Comparison of ENCODE assay signal across 7 mouse cellular contexts in genomic region chr15:102105764-102106730, GRCm38 (mm10). TPM values are rescaled to one million over a fixed set of nuclear protein-coding genes. Genes with fewer than 3 reads are reported as not detected.
DNase-seq lines count a peak whose midpoint lies in the region; ATAC-seq and TF ChIP-seq lines count a peak whose summit lies in the region.

No protein-coding gene starts in this region.

- peak overlapping the region; percentile 31 for H3K4me3 ChIP-seq in hindbrain, embryonic 13.5 days
- peak overlapping the region; percentile 13; the same call in 1 of the 2 replicates for H3K4me3 ChIP-seq in liver, embryonic 11.5 days (ENCODE audit: low read depth, low read length)
- no peak overlapping the region for H3K4me3 ChIP-seq in stomach, postnatal 0 days (ENCODE audit: low read depth, low read length)

- peak; percentile 44 to 50 for DNase-seq in spleen, postnatal 36 days (ENCODE audit: low spot score in 2 of 2)
- DNase-seq in spleen, adult 12 weeks (ENCODE audit: low spot score): no peak
- DNase-seq in embryo, embryonic 11 days: peak; percentile 41
- DNase-seq in liver, embryonic 11.5 days (ENCODE audit: low spot score): no peak
- DNase-seq in stomach, postnatal 0 days (ENCODE audit: low spot score): peak; percentile 53
- no peak for DNase-seq in layer of hippocampus, adult 9-10 months (ENCODE audit: low spot score)

- no peak for ATAC-seq in hindbrain, embryonic 13.5 days (ENCODE audit: low FRiP score)
- no peak for ATAC-seq in liver, embryonic 11.5 days (replicated peaks; ENCODE audit: low FRiP score)
- ATAC-seq in stomach, postnatal 0 days (ENCODE audit: low FRiP score, low TSS enrichment): no peak

- H3K4me2 ChIP-seq in hindbrain, embryonic 13.5 days: peak overlapping the region; percentile 52
- peak overlapping the region; percentile 59 for H3K4me2 ChIP-seq in liver, embryonic 11.5 days
- no peak overlapping the region; the same call in 1 of the 2 replicates for H3K4me2 ChIP-seq in stomach, postnatal 0 days (replicated peaks; ENCODE audit: low read depth)

- peaks cover 70% of the 10 kb centered on the region for H3K4me1 ChIP-seq in hindbrain, embryonic 13.5 days (replicated peaks)
- peaks cover 50% of the 10 kb centered on the region for H3K4me1 ChIP-seq in liver, embryonic 11.5 days (replicated peaks; ENCODE audit: control insufficient read depth, insufficient read depth, low read length)
- H3K4me1 ChIP-seq in stomach, postnatal 0 days (replicated peaks; ENCODE audit: control insufficient read depth, insufficient read depth): peaks cover 18% of the 10 kb centered on the region

- 29% methylated on average over 18 of the region's 18 CpGs for WGBS in hindbrain, embryonic 13.5 days
- WGBS in liver, embryonic 11.5 days: 28% methylated on average over 18 of the region's 18 CpGs
- WGBS in stomach, postnatal 0 days: 48% methylated on average over 18 of the region's 18 CpGs

- TF ChIP-seq CTCF in stomach, postnatal 0 days (IDR thresholded peaks at IDR 0.05; ENCODE audit: low read depth): peak; percentile 48

- H3K9ac ChIP-seq in hindbrain, embryonic 13.5 days: no peak overlapping the region
- no peak overlapping the region for H3K9ac ChIP-seq in liver, embryonic 11.5 days (ENCODE audit: low read depth, low read length)
- no peak overlapping the region for H3K9ac ChIP-seq in stomach, postnatal 0 days (ENCODE audit: low read length)

- peaks cover 68% of the 10 kb centered on the region for H3K27me3 ChIP-seq in hindbrain, embryonic 13.5 days
- peaks cover 13% of the 10 kb centered on the region for H3K27me3 ChIP-seq in liver, embryonic 11.5 days (replicated peaks; ENCODE audit: control insufficient read depth, insufficient read depth, low read length)
- H3K27me3 ChIP-seq in stomach, postnatal 0 days (ENCODE audit: control insufficient read depth, insufficient read depth, low read length): no peaks in the 10 kb centered on the region

- no peaks in the 10 kb centered on the region for H3K9me3 ChIP-seq in hindbrain, embryonic 13.5 days
- H3K9me3 ChIP-seq in liver, embryonic 11.5 days (ENCODE audit: control insufficient read depth, low read length): no peaks in the 10 kb centered on the region
- no peaks in the 10 kb centered on the region for H3K9me3 ChIP-seq in stomach, postnatal 0 days (ENCODE audit: control insufficient read depth, low read length)

- H3K27ac ChIP-seq in hindbrain, embryonic 13.5 days: no peak overlapping the region
- H3K27ac ChIP-seq in liver, embryonic 11.5 days (ENCODE audit: low read depth, low read length): no peak overlapping the region
- peak overlapping the region; percentile 5; the same call in 1 of the 2 replicates for H3K27ac ChIP-seq in stomach, postnatal 0 days (replicated peaks)

- no peak for TF ChIP-seq EP300 in stomach, postnatal 0 days (optimal IDR thresholded peaks at IDR 0.05)

- H3K36me3 ChIP-seq in hindbrain, embryonic 13.5 days: no peaks in the 10 kb centered on the region
- peaks cover 3% of the 10 kb centered on the region; the same call in 1 of the 2 replicates for H3K36me3 ChIP-seq in liver, embryonic 11.5 days (ENCODE audit: control insufficient read depth, insufficient read depth, low read length)
- H3K36me3 ChIP-seq in stomach, postnatal 0 days (ENCODE audit: control insufficient read depth, insufficient read depth, low read length): peaks cover 19% of the 10 kb centered on the region; the same call in 1 of the 2 replicates

RNA-seq across cellular contexts. Expression of gene Tns2, which starts 5.8 kb away (rescaled TPM):
- 8.3 and 9.3 TPM in 2 replicates for polyA plus RNA-seq in hindbrain, embryonic 13.5 days (2015; fragmentation: Nextera tagmentation; extraction: Ambion mirVana)
- polyA plus RNA-seq in liver, embryonic 11.5 days (2014; fragmentation: Nextera tagmentation; extraction: Ambion mirVana): 13.2 and 17.8 TPM in 2 replicates
- 11.9 and 15.5 TPM in 2 replicates for polyA plus RNA-seq in stomach, postnatal 0 days (2015; fragmentation: Nextera tagmentation; extraction: Ambion mirVana)

RNA-seq across cellular contexts. Expression of gene Spryd3, which starts 30.0 kb away (rescaled TPM):
- 50.8 and 57.4 TPM in 2 replicates for polyA plus RNA-seq in hindbrain, embryonic 13.5 days (2015; fragmentation: Nextera tagmentation; extraction: Ambion mirVana)
- polyA plus RNA-seq in liver, embryonic 11.5 days (2014; fragmentation: Nextera tagmentation; extraction: Ambion mirVana): 15.1 and 18.7 TPM in 2 replicates
- 28.5 and 29.0 TPM in 2 replicates for polyA plus RNA-seq in stomach, postnatal 0 days (2015; fragmentation: Nextera tagmentation; extraction: Ambion mirVana)

RNA-seq across cellular contexts. Expression of gene Eif4b, which starts 32.5 kb away (rescaled TPM):
- polyA plus RNA-seq in hindbrain, embryonic 13.5 days (2015; fragmentation: Nextera tagmentation; extraction: Ambion mirVana): 82.3 and 82.9 TPM in 2 replicates
- 154 and 162 TPM in 2 replicates for polyA plus RNA-seq in liver, embryonic 11.5 days (2014; fragmentation: Nextera tagmentation; extraction: Ambion mirVana)
- polyA plus RNA-seq in stomach, postnatal 0 days (2015; fragmentation: Nextera tagmentation; extraction: Ambion mirVana): 46.5 and 48.4 TPM in 2 replicates

RNA-seq across cellular contexts. Expression of gene Igfbp6, which starts 38.1 kb away (rescaled TPM):
- polyA plus RNA-seq in hindbrain, embryonic 13.5 days (2015; fragmentation: Nextera tagmentation; extraction: Ambion mirVana): 0.49 and 1.2 TPM in 2 replicates
- polyA plus RNA-seq in liver, embryonic 11.5 days (2014; fragmentation: Nextera tagmentation; extraction: Ambion mirVana): 0.77 and 1.1 TPM in 2 replicates
- 30.6 and 39.5 TPM in 2 replicates for polyA plus RNA-seq in stomach, postnatal 0 days (2015; fragmentation: Nextera tagmentation; extraction: Ambion mirVana)

RNA-seq across cellular contexts. Expression of gene Soat2, which starts 44.3 kb away (rescaled TPM):
- polyA plus RNA-seq in hindbrain, embryonic 13.5 days (2015; fragmentation: Nextera tagmentation; extraction: Ambion mirVana): 0.14 TPM in 1 of 2 replicates, not detected in the other
- 31.4 and 36.2 TPM in 2 replicates for polyA plus RNA-seq in liver, embryonic 11.5 days (2014; fragmentation: Nextera tagmentation; extraction: Ambion mirVana)
- polyA plus RNA-seq in stomach, postnatal 0 days (2015; fragmentation: Nextera tagmentation; extraction: Ambion mirVana): 5.9 and 6.0 TPM in 2 replicates

Comparison
In these comparisons a context has a peak if more than half of its experiments do, and no peak if none do; other contexts are left out.
1. DNase-seq: peak in spleen, postnatal 36 days (2 of 2), embryo, embryonic 11 days (single experiment) and stomach, postnatal 0 days (single experiment); none in spleen, adult 12 weeks (single experiment), liver, embryonic 11.5 days (single experiment) and layer of hippocampus, adult 9-10 months (single experiment).